Mouse (Mus musculus) intestine, embryonic 16.5 days (tissue): Measurements from ENCODE around the gene Brat1. TPM values are rescaled to one million over a fixed set of nuclear protein-coding genes. Genes with fewer than 3 reads are reported as not detected.

ENCODE experiments used
- ATAC-seq: fragments of 200-750 bp; cut with Nextera tagmentation; 2 replicates; pipeline ENCODE4 v1.8.0; 2017; ENCODE audit warnings: moderate TSS enrichment, moderate library complexity
- H3K27ac ChIP-seq: fragments of 300-500 bp; sonication (generic); 2 replicates; pipeline ENCODE4 v1.5.1; 2014; ENCODE audit warnings: mild to moderate bottlenecking, low read length
- H3K27me3 ChIP-seq: fragments of 300-500 bp; sonication (generic); replicated peaks from 2 replicates; pipeline ENCODE4 v1.6.1; 2014; ENCODE audit warnings: low read length, control low read depth, mixed read lengths; ENCODE audit not compliant: control insufficient read depth, insufficient read depth
- H3K36me3 ChIP-seq: fragments of 300-500 bp; sonication (generic); 2 replicates; pipeline ENCODE4 v1.6.1; 2014; ENCODE audit warnings: low read length, control low read depth; ENCODE audit not compliant: control insufficient read depth, insufficient read depth
- H3K4me1 ChIP-seq: fragments of 300-500 bp; sonication (generic); 2 replicates; pipeline ENCODE4 v1.6.1; 2014; ENCODE audit warnings: low read length, control low read depth, mixed read lengths; ENCODE audit not compliant: control insufficient read depth, insufficient read depth
- H3K4me2 ChIP-seq: fragments of 300-500 bp; sonication (generic); 2 replicates; pipeline ENCODE4 v1.6.1; 2014; ENCODE audit warnings: low read depth, low read length, control low read depth
- H3K4me3 ChIP-seq: fragments of 300-500 bp; sonication (generic); 2 replicates; pipeline ENCODE4 v1.5.1; 2014; ENCODE audit warnings: mild to moderate bottlenecking, low read length
- H3K9ac ChIP-seq: fragments of 300-500 bp; sonication (generic); 2 replicates; pipeline ENCODE4 v1.6.1; 2014; ENCODE audit warnings: low read depth, low read length
- H3K9me3 ChIP-seq: fragments of 300-500 bp; sonication (generic); 2 replicates; pipeline ENCODE4 v1.6.1; 2016; ENCODE audit warnings: low read length, control low read depth; ENCODE audit not compliant: control insufficient read depth
- WGBS: fragments of 180-500 bp; shearing (Covaris S2); extraction: QIAGEN DNeasy Blood & Tissue Kit; methylation state at CpG from one replicate; pipeline ENCODE4 v1.1.7; 2014; 5-methylcytosine and 5-hydroxymethylcytosine counted together
- polyA plus RNA-seq: library from polyadenylated mRNA; unstranded; fragments of >200 nt; fragmentation: Nextera tagmentation; extraction: Ambion mirVana; gene quantifications from 2 replicates; pipeline ENCODE4 v1.2.1, GENCODE M21; 2015

Brat1 gene
- polyA plus RNA-seq, 1 experiment from 2014 or later: 19.0 TPM

DNA sequence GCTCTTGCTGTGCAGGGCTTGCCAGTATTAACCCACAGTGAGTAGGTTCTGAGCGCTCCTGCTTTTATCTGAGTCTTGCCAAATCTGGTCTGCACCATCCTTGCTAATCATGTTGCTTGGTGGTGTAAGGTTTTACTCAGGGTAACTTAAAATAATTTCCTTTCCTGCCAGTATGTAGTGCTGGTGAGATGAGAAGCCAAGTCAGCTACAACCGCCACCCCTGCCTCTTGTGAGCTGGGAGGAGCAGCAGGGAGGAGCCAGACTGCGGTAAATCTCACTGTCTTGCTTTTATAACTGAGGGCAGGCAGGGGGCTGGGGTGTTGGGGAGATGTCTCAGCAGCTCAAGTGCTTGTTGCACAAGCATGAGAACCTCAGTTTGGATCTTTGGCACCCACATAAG lies 16.4 kb upstream of the Brat1 start:
- Histone ChIP-seq H3K4me3 (no peak overlapping the region), H3K9me3 (no peaks in the 10 kb centered on the region), H3K27ac (no peak overlapping the region), H3K27me3 (no peaks in the 10 kb centered on the region), H3K9ac (no peak overlapping the region), H3K36me3 (0 out of 2 replicates have a peak, but pooled peaks cover 2% of the 10 kb centered on the region), H3K4me2 (no peak overlapping the region), H3K4me1 (no peaks in the 10 kb centered on the region)
- 63% methylated on average over 3 of the region's 3 CpGs for WGBS
- ATAC-seq: no peak

- ATAC-seq: peak; percentile 50
- Histone ChIP-seq H3K4me1 (peaks cover 12% of the 10 kb centered on the region), H3K4me2 (no peak overlapping the region), H3K36me3 (peaks cover 8% of the 10 kb centered on the region), H3K27me3 (no peaks in the 10 kb centered on the region), H3K27ac (peak overlapping the region; percentile 33; the same call in 1 of the 2 replicates), H3K4me3 (no peak overlapping the region), H3K9ac (no peak overlapping the region), H3K9me3 (no peaks in the 10 kb centered on the region)
- WGBS: 67% methylated on average over 7 of the region's 7 CpGs
These were observed 8.8 kb upstream of the Brat1 start for GRCm38 (mm10) chr5:140695987-140696386.

- 74% methylated on average over 9 of the region's 9 CpGs for WGBS
- H3K4me3 ChIP-seq: no peak overlapping the region
- no peak overlapping the region for H3K27ac ChIP-seq
- no peak for ATAC-seq
- H3K4me2 ChIP-seq: no peak overlapping the region
- peak overlapping the region; percentile 24; the same call in 1 of the 2 replicates for H3K9ac ChIP-seq
- peaks cover 32% of the 10 kb centered on the region for H3K4me1 ChIP-seq
- H3K36me3 ChIP-seq: peaks cover 7% of the 10 kb centered on the region
- no peaks in the 10 kb centered on the region for H3K9me3 ChIP-seq
- H3K27me3 ChIP-seq: no peaks in the 10 kb centered on the region
These were observed 5.0 kb upstream of the Brat1 start for GRCm38 (mm10) chr5:140699776-140700175.

DNA sequence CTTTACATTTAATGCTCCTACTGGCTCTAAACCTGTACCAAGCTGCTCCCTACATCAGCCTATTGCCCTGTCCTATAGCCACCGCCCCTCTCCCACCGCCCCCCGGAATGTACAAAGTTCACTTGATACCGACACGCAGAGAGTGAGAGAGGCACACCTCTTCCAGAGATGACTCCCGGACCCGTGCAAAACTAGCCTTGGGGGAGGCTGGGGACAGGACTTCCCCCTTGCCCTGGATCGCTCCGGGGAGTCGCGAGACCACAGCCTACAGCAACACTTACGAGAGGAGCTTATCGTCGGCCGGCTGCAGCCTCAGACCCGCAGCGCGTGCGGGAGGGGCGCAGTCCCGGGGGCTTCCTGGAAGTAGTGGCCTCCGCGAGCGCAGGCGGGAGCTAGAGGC lies 3.1 kb upstream of the Brat1 start:
- Histone ChIP-seq H3K9ac (peak overlapping the region; percentile 93), H3K4me2 (peak overlapping the region; percentile 76), H3K36me3 (peaks cover 2% of the 10 kb centered on the region; the same call in 1 of the 2 replicates), H3K27me3 (no peaks in the 10 kb centered on the region), H3K27ac (peak overlapping the region; percentile 94), H3K4me1 (peaks cover 41% of the 10 kb centered on the region), H3K4me3 (peak overlapping the region; percentile 92), H3K9me3 (no peaks in the 10 kb centered on the region)
- WGBS: under 1% methylated on average over 25 of the region's 25 CpGs
- peak; percentile 57 for ATAC-seq

GRCm38 (mm10) chr5:140702103-140702513 lies 2.7 kb upstream of the Brat1 start, which contains the start of gene Iqce:
TSS of gene Iqce (minus strand) at chr5:140702378.
- no peaks in the 10 kb centered on the region for H3K27me3 ChIP-seq
- ATAC-seq: peak; percentile 61
- peak within 1 kb of the TSS; percentile 92 for H3K4me3 ChIP-seq
- H3K9me3 ChIP-seq: no peaks in the 10 kb centered on the region
- peaks cover 41% of the 10 kb centered on the region for H3K4me1 ChIP-seq
- peak within 1 kb of the TSS; percentile 94 for H3K27ac ChIP-seq
- 0 out of 2 replicates have a peak, but pooled peaks cover under 1% of the 10 kb centered on the region for H3K36me3 ChIP-seq
- under 1% methylated on average over 33 of the region's 33 CpGs for WGBS
- peak within 1 kb of the TSS; percentile 93 for H3K9ac ChIP-seq
- H3K4me2 ChIP-seq: peak within 1 kb of the TSS; percentile 76

DNA sequence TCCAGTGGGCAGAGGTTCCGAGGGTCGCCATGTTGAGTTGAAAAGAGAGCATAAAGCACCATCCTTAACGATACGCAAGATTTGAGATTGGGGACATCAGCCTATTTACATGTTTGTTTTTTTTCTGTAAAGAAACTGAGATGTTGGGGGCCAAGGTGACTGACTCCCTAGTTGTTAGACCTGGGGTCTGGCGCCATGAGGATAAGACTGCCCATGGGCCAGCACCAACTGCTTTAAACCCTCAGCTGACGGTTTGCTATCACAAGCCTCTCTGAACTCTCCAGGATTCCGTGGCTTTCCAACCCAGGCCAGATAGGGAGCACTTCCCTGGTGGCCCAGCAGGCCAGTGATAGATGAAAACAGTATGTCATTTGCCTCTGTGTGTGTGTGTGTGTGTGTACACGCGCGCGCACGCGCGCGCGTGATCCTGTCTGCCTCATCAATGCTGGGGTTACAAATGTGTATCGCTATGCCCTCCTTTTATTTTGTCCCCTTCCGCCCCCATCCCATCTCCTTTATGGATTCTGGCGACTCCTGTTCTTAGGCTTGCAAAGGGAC lies 2.1 kb upstream of the Brat1 start:
- WGBS: 64% methylated on average over 19 of the region's 19 CpGs
- H3K9ac ChIP-seq: peak overlapping the region; percentile 93

GRCm38 (mm10) chr5:140703480-140704377 lies 1.1 kb upstream of the Brat1 start:
- Histone ChIP-seq H3K9ac (peak overlapping the region; percentile 64), H3K4me2 (peak overlapping the region; percentile 48), H3K36me3 (0 out of 2 replicates have a peak, but pooled peaks cover 7% of the 10 kb centered on the region), H3K9me3 (no peaks in the 10 kb centered on the region), H3K4me3 (peak overlapping the region; percentile 55), H3K27me3 (no peaks in the 10 kb centered on the region), H3K4me1 (peaks cover 41% of the 10 kb centered on the region), H3K27ac (peak overlapping the region; percentile 92)
- ATAC-seq: no peak
- 35% methylated on average over 17 of the region's 17 CpGs for WGBS

More for the DNA sequence above, 2.1 kb upstream of the Brat1 start:
- Histone ChIP-seq H3K4me1 (peaks cover 41% of the 10 kb centered on the region), H3K27me3 (no peaks in the 10 kb centered on the region), H3K4me2 (peak overlapping the region; percentile 76), H3K9me3 (no peaks in the 10 kb centered on the region), H3K36me3 (0 out of 2 replicates have a peak, but pooled peaks cover 4% of the 10 kb centered on the region), H3K27ac (peak overlapping the region; percentile 94), H3K4me3 (peak overlapping the region; percentile 92)
- no peak for ATAC-seq

DNA sequence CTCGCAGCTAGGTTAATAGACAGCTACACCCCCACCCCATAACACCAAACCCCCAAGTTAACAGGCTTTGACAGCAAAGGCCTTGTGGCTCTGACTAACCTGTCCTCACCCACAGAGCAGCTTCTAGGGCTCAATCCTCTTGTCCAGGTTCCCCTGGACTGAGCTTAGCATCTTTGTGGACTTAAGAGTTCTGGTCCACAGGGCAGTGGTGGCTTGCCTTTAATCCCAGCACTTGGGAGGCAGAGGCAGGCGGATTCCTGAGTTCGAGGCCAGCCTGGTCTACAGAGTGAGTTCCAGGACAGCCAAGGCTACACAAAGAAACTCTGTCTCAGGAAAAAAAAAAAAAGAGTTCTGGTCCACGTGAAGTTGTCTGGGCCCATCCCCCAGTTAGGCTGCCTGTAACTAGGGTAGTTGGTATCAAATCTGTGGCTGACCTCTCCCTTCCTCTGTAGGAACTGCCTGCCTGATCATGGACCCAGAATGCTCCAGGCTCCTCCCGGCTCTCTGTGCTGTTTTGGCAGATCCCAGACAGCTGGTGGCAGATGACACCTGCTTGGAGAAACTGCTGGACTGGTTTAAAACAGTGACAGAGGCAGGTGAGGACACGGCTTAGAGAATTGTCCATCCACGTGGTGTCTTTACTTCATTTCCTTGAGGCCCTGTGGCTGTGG lies 825 bp downstream of the Brat1 start:
- 46% methylated on average over 7 of the region's 7 CpGs for WGBS
- Histone ChIP-seq H3K36me3 (0 out of 2 replicates have a peak, but pooled peaks cover 12% of the 10 kb centered on the region), H3K27me3 (no peaks in the 10 kb centered on the region), H3K4me1 (peaks cover 33% of the 10 kb centered on the region), H3K4me3 (peak overlapping the region; percentile 66), H3K9ac (peak overlapping the region; percentile 80), H3K9me3 (no peaks in the 10 kb centered on the region), H3K4me2 (peak overlapping the region; percentile 90), H3K27ac (peak overlapping the region; percentile 81)
- peak; percentile 0; the same call in 1 of the 2 replicates for ATAC-seq

DNA sequence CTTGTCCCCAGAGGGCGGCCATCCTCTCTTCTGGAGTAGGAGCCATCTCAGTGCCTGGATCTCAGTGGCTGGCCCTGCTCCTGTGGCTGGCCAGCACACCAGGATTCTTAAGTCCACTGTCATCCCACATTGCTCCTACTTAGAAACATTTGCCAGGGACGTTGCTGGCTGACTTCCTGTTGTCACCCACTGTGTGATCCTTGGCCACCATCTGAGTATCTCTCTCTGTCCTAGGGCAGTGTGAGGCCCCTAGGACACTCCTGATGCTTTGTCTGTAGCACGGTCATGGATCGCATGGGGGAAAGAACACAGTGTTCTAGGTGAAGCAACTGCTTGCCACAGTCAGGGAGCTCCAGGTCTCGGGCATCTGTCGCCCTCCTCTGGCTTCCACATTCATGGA lies 5.5 kb downstream of the Brat1 start:
- Histone ChIP-seq H3K4me2 (no peak overlapping the region), H3K9me3 (no peaks in the 10 kb centered on the region), H3K9ac (no peak overlapping the region), H3K4me1 (peaks cover 9% of the 10 kb centered on the region), H3K4me3 (no peak overlapping the region), H3K27ac (no peak overlapping the region), H3K36me3 (peaks cover 24% of the 10 kb centered on the region; the same call in 1 of the 2 replicates), H3K27me3 (no peaks in the 10 kb centered on the region)
- 92% methylated on average over 6 of the region's 6 CpGs for WGBS
- ATAC-seq: no peak
